Mouse (Mus musculus) thymus, adult 2 months (tissue): ENCODE results near the gene Rbm20.

ENCODE experiments used
- CTCF ChIP-seq: fragments of 200-500 bp; IDR thresholded peaks from 2 replicates; pipeline ENCODE4 v1.5.1; 2012; ENCODE audit warnings: mild to moderate bottlenecking, control low read depth, low read length, moderate library complexity, borderline replicate concordance; ENCODE audit not compliant: control insufficient read depth, poor library complexity, insufficient read depth; ENCODE audit errors: extremely low read depth
- POLR2A ChIP-seq: fragments of 200-500 bp; IDR thresholded peaks from 2 replicates; pipeline ENCODE4 v1.6.1; 2012; ENCODE audit warnings: mild to moderate bottlenecking, low read length, control low read depth, moderate library complexity; ENCODE audit not compliant: control insufficient read depth, poor library complexity, insufficient read depth; ENCODE audit errors: extremely low read depth

GRCm38 (mm10) chr19:53831164-53831448, 154.0 kb downstream of the Rbm20 start:
- TF ChIP-seq CTCF: no peak
- TF ChIP-seq POLR2A: no peak
